Mouse (Mus musculus): ENCODE data around the gene Ttc9. TPM values are rescaled to one million over a fixed set of nuclear protein-coding genes. Genes with fewer than 3 reads are reported as not detected.

The Ttc9 gene
- total and polyA plus RNA-seq, 3 experiments = 0.07 TPM; not detected in 2

GRCm38 (mm10) chr12:81628091-81628490 is 3.0 kb upstream of the Ttc9 start:
- Histone ChIP-seq H3K4me2 (ENCODE audit: insufficient read depth, low read depth, poor library complexity, severe bottlenecking) (no peak overlapping the region), H3K9me3 (replicated peaks; ENCODE audit: low read length) (no peaks in the 10 kb centered on the region), H3K79me2 (replicated peaks; ENCODE audit: control insufficient read depth, extremely low read depth, insufficient read depth, poor library complexity, severe bottlenecking) (no peaks in the 10 kb centered on the region), H3K4me3 (replicated peaks in 1 of 3; ENCODE audit: low read depth in 2 of 3, low read length in 2 of 3, poor library complexity in 1 of 3) (no peak overlapping the region), H3K36me3 (replicated peaks in 1 of 2; ENCODE audit: control insufficient read depth in 1 of 2, insufficient read depth in 1 of 2, low read length in 1 of 2) (no peaks in the 10 kb centered on the region), H3K27me3 (replicated peaks) (peaks cover 6% of the 10 kb centered on the region), H3K9ac (ENCODE audit: insufficient read depth, low read depth) (no peak overlapping the region), H3K27ac (ENCODE audit: insufficient read depth, low read depth) (no peak overlapping the region), H3K4me1 (ENCODE audit: control insufficient read depth in 1 of 2, insufficient read depth in 2 of 2) (no peaks in the 10 kb centered on the region)
- in situ Hi-C loops (cut with MboI; ENCODE audit: low pct_ligation_motif_present, low pct_unique_long_range_greater_than_20kb, low sequenced_read_pairs) = no loop called here
- dilution Hi-C loops (cut with MboI; ENCODE audit: extremely low pct_ligation_motif_present, extremely low pct_unique_long_range_greater_than_20kb, low sequenced_read_pairs) = no loop called here
- TF ChIP-seq IRF4 (IDR thresholded peaks at IDR 0.05; ENCODE audit: low read depth, low read length) (no peak), CTCF (conservative IDR thresholded peaks at IDR 0.05 in 1 of 2, IDR thresholded peaks at IDR 0.05 in 1 of 2; ENCODE audit: low read depth in 2 of 2, low read length in 2 of 2) (no peak), MAX (IDR thresholded peaks at IDR 0.05; ENCODE audit: low read length) (no peak), RCOR1 (conservative IDR thresholded peaks at IDR 0.05; ENCODE audit: low read depth, low read length) (no peak), ZKSCAN1 (IDR thresholded peaks at IDR 0.05; ENCODE audit: borderline replicate concordance, low read depth, low read length) (no peak), POLR2A (IDR thresholded peaks at IDR 0.05; ENCODE audit: low read depth, low read length) (no peak), KAT2A (IDR thresholded peaks at IDR 0.05; ENCODE audit: insufficient replicate concordance, low read length) (no peak), HCFC1 (IDR thresholded peaks at IDR 0.05; ENCODE audit: low read depth, low read length) (no peak), ZMIZ1 (IDR thresholded peaks at IDR 0.05; ENCODE audit: low read depth, low read length) (no peak), NELFE (IDR thresholded peaks at IDR 0.05; ENCODE audit: low read depth, low read length) (no peak)
- DNase-seq (ENCODE audit: extremely low read depth) = no peak

DNA sequence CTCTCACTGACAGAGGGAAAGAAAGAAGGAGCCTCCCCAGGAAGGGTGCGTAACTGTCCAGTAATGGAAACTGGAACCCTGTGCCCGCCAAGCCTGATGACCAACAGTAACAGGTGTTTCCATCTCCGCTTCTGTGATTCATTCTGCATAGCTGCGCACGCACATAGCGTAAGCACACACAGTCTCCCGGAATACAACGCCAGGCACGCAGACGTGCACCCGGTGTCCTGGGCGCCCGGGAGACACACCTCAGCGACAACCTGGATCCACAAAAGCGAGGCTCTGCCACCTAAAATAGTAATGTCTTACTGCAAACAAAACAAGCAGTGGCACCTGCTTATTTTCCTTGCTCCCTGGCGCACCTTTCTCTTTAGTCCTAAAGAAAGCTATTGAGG is 532 bp upstream of the Ttc9 start:
- TF ChIP-seq MYC (IDR thresholded peaks at IDR 0.05; ENCODE audit: low read depth, low read length) (no peak), PAX5 (IDR thresholded peaks at IDR 0.05; ENCODE audit: low read length) (no peak), MAFK (IDR thresholded peaks at IDR 0.05; ENCODE audit: insufficient replicate concordance, low read length) (no peak), ZMIZ1 (IDR thresholded peaks at IDR 0.05; ENCODE audit: low read depth, low read length) (no peak), NELFE (IDR thresholded peaks at IDR 0.05; ENCODE audit: low read depth, low read length) (no peak), IRF4 (IDR thresholded peaks at IDR 0.05; ENCODE audit: low read depth, low read length) (no peak), UBTF (IDR thresholded peaks at IDR 0.05; ENCODE audit: low read depth, low read length) (no peak), CHD1 (IDR thresholded peaks at IDR 0.05; ENCODE audit: low read depth, low read length) (no peak), MAX (IDR thresholded peaks at IDR 0.05; ENCODE audit: low read length) (no peak), RAD21 (IDR thresholded peaks at IDR 0.05; ENCODE audit: low read depth, low read length) (no peak), E2F4 (IDR thresholded peaks at IDR 0.05; ENCODE audit: insufficient replicate concordance, low read depth, low read length) (no peak), POLR2A (IDR thresholded peaks at IDR 0.05; ENCODE audit: low read depth, low read length) (no peak)
- Histone ChIP-seq H3K4me2 (ENCODE audit: insufficient read depth, low read depth, poor library complexity, severe bottlenecking) (no peak overlapping the region), H3K9ac (ENCODE audit: insufficient read depth, low read depth) (no peak overlapping the region), H3K27ac (ENCODE audit: insufficient read depth, low read depth) (no peak overlapping the region), H3K36me3 (replicated peaks in 1 of 2; ENCODE audit: control insufficient read depth in 1 of 2, insufficient read depth in 1 of 2, low read length in 1 of 2) (no peaks in the 10 kb centered on the region), H3K4me3 (replicated peaks in 1 of 3; ENCODE audit: low read depth in 2 of 3, low read length in 2 of 3, poor library complexity in 1 of 3) (no peak overlapping the region), H3K4me1 (ENCODE audit: control insufficient read depth in 1 of 2, insufficient read depth in 2 of 2) (no peaks in the 10 kb centered on the region), H3K79me2 (replicated peaks; ENCODE audit: control insufficient read depth, extremely low read depth, insufficient read depth, poor library complexity, severe bottlenecking) (no peaks in the 10 kb centered on the region), H3K27me3 (replicated peaks) (peaks cover 4% of the 10 kb centered on the region), H3K9me3 (replicated peaks; ENCODE audit: low read length) (no peaks in the 10 kb centered on the region)
- in situ Hi-C loops (cut with MboI; ENCODE audit: low pct_ligation_motif_present, low pct_unique_long_range_greater_than_20kb, low sequenced_read_pairs) (no loop called here), dilution Hi-C loops (cut with MboI; ENCODE audit: extremely low pct_ligation_motif_present, extremely low pct_unique_long_range_greater_than_20kb, low sequenced_read_pairs) (no loop called here)
- no peak for DNase-seq (ENCODE audit: extremely low read depth)

Measured in CH12.LX (cell line).